In the genomic region with DNA sequence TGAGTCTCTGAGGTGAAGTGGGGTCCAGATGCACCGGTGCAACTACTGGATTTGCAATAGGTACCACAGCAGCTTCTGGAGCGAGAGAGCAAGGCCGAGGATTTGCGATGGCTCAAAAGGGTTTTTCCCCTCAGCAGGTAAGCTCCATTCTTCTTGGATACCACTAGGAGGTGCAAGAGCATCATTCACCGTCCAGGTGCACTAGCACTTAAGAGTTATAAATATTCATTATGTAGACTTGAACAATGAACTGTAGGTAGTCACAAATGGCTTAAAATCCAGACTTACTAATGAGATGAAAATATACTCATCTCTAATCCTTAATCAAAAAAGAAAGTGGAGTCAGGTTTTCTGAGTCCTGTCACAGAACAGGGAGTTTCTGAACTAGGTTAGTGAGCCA, we compare ENCODE assay signal across 11 mouse cellular contexts. TPM values are rescaled to one million over a fixed set of nuclear protein-coding genes. Genes with fewer than 3 reads are reported as not detected.
A peak's percentile ranks its signal among the peaks of the same experiment; 100 is the strongest.
DNase-seq lines count a peak whose midpoint lies in the region; ATAC-seq and TF ChIP-seq lines count a peak whose summit lies in the region.
"Had no signal": no experiment of that assay in that cellular context is flagged by ENCODE, and none has a peak within 500 bp of the region (broad histone marks: within the 10 kb centered on the region; RNA-seq: fewer than 3 reads in every experiment).

No protein-coding gene starts in this region.

- no peaks in the 10 kb centered on the region for H3K27me3 ChIP-seq in forebrain, embryonic 16.5 days (replicated peaks; ENCODE audit: control insufficient read depth, insufficient read depth, low read length)
- H3K27me3 ChIP-seq in forebrain, embryonic 10.5 days (ENCODE audit: poor library complexity, severe bottlenecking): no peaks in the 10 kb centered on the region
- H3K27me3 ChIP-seq: lung, embryonic 15.5 days had no signal

- no peak overlapping the region for H3K9ac ChIP-seq in forebrain, embryonic 16.5 days (replicated peaks; ENCODE audit: low read depth, low read length)
- H3K9ac ChIP-seq: lung, embryonic 15.5 days had no signal

- H3K4me2 ChIP-seq in forebrain, embryonic 16.5 days (ENCODE audit: low read length): no peak overlapping the region
- H3K4me2 ChIP-seq: lung, embryonic 15.5 days had no signal

- no peak overlapping the region for H3K4me3 ChIP-seq in forebrain, embryonic 16.5 days (replicated peaks; ENCODE audit: low read length)
- H3K4me3 ChIP-seq in forebrain, embryonic 10.5 days: no peak overlapping the region
- no peak overlapping the region for H3K4me3 ChIP-seq in layer of hippocampus, adult 2 months
- H3K4me3 ChIP-seq: lung, embryonic 15.5 days had no signal

- peak; percentile 68 for TF ChIP-seq CTCF in layer of hippocampus, adult 2 months (conservative IDR thresholded peaks at IDR 0.05)

- no peak for DNase-seq in forebrain, embryonic 10.5 days (ENCODE audit: extremely low spot score, low spot score)
- DNase-seq in layer of hippocampus, adult 2 months (ENCODE audit: low spot score in 2 of 2): no peak
- no peak for DNase-seq in layer of hippocampus, adult 18-20 months (ENCODE audit: low spot score in 2 of 2)
- DNase-seq in ES-CJ7 (ENCODE audit: low read depth, low spot score): peak; percentile 61
- peak; percentile 35 for DNase-seq in forelimb bud, embryonic 11.5 days (ENCODE audit: low read depth, low spot score)
- no peak for DNase-seq in frontal cortex, postnatal 10 days (ENCODE audit: low spot score in 2 of 2)
- no peak for DNase-seq in right cerebral cortex, postnatal 4 days
- DNase-seq: layer of hippocampus, adult 9-11 months had no signal

- ATAC-seq in forebrain, embryonic 16.5 days: peak; percentile 50

- no peaks in the 10 kb centered on the region for H3K36me3 ChIP-seq in forebrain, embryonic 16.5 days (ENCODE audit: control insufficient read depth, insufficient read depth)
- H3K36me3 ChIP-seq in forebrain, embryonic 10.5 days (replicated peaks): no peaks in the 10 kb centered on the region
- H3K36me3 ChIP-seq: lung, embryonic 15.5 days had no signal

- no peaks in the 10 kb centered on the region for H3K9me3 ChIP-seq in forebrain, embryonic 16.5 days (ENCODE audit: control insufficient read depth, low read length)
- H3K9me3 ChIP-seq in forebrain, embryonic 10.5 days: no peaks in the 10 kb centered on the region
- H3K9me3 ChIP-seq: lung, embryonic 15.5 days had no signal

- no peaks in the 10 kb centered on the region for H3K4me1 ChIP-seq in forebrain, embryonic 16.5 days (replicated peaks; ENCODE audit: control insufficient read depth, insufficient read depth, low read length)
- no peaks in the 10 kb centered on the region; the same call in 1 of the 2 replicates for H3K4me1 ChIP-seq in forebrain, embryonic 10.5 days
- H3K4me1 ChIP-seq: lung, embryonic 15.5 days had no signal

- no peak overlapping the region for H3K27ac ChIP-seq in forebrain, embryonic 16.5 days (ENCODE audit: low read length)
- H3K27ac ChIP-seq in forebrain, embryonic 10.5 days: no peak overlapping the region
- H3K27ac ChIP-seq in layer of hippocampus, adult 2 months: no peak overlapping the region
- H3K27ac ChIP-seq: lung, embryonic 15.5 days had no signal

- 28% methylated on average over 5 of the region's 5 CpGs for WGBS in forebrain, embryonic 16.5 days
- WGBS in forebrain, embryonic 10.5 days: 26% methylated on average over 5 of the region's 5 CpGs

RNA-seq across cellular contexts. Expression of a gene that starts 8.2 kb away (rescaled TPM):
- polyA plus RNA-seq in forebrain, embryonic 16.5 days (2015; fragmentation: Nextera tagmentation; extraction: Ambion mirVana): 0.06 TPM in 1 of 2 replicates, not detected in the other
- polyA plus RNA-seq in forebrain, embryonic 10.5 days (2016; fragmentation: Nextera tagmentation; extraction: Ambion mirVana): 0.17 and 0.23 TPM in 2 replicates
- total RNA-seq in layer of hippocampus, adult 2 months (2021): not detected
- not detected for total RNA-seq in layer of hippocampus, adult 18-20 months (2021)
- polyA plus RNA-seq: heart, embryonic 16.5 days; lung, embryonic 15.5 days had no signal

RNA-seq across cellular contexts. Expression of a gene that starts 27.2 kb away (rescaled TPM):
- polyA plus RNA-seq in forebrain, embryonic 16.5 days (2015; fragmentation: Nextera tagmentation; extraction: Ambion mirVana): 8.2 and 8.5 TPM in 2 replicates
- 10.4 and 10.6 TPM in 2 replicates for polyA plus RNA-seq in forebrain, embryonic 10.5 days (2016; fragmentation: Nextera tagmentation; extraction: Ambion mirVana)
- total RNA-seq in layer of hippocampus, adult 2 months (2021): 10 to 100 TPM; 11.1 to 12.0 TPM
- 10 to 100 TPM; 13.2 TPM for total RNA-seq in layer of hippocampus, adult 18-20 months (2021)

RNA-seq across cellular contexts. Expression of a gene that starts 29.0 kb away (rescaled TPM):
- 2.0 and 2.8 TPM in 2 replicates for polyA plus RNA-seq in forebrain, embryonic 16.5 days (2015; fragmentation: Nextera tagmentation; extraction: Ambion mirVana)
- polyA plus RNA-seq in forebrain, embryonic 10.5 days (2016; fragmentation: Nextera tagmentation; extraction: Ambion mirVana): 0.26 TPM in 1 of 2 replicates, not detected in the other
- 1 to 10 TPM; 5.2 to 5.5 TPM for total RNA-seq in layer of hippocampus, adult 2 months (2021)
- 1 to 10 TPM; 5.5 to 5.9 TPM for total RNA-seq in layer of hippocampus, adult 18-20 months (2021)

RNA-seq across cellular contexts. Expression of a gene that starts 55.8 kb away (rescaled TPM):
- polyA plus RNA-seq in forebrain, embryonic 16.5 days (2015; fragmentation: Nextera tagmentation; extraction: Ambion mirVana): 0.84 and 1.1 TPM in 2 replicates
- 0.79 and 0.89 TPM in 2 replicates for polyA plus RNA-seq in forebrain, embryonic 10.5 days (2016; fragmentation: Nextera tagmentation; extraction: Ambion mirVana)
- total RNA-seq in layer of hippocampus, adult 2 months (2021): 1 to 10 TPM in 1 of 2 experiments, under 1 TPM in 1; 0.39 to 1.3 TPM
- under 1 TPM; 0.30 to 0.43 TPM for total RNA-seq in layer of hippocampus, adult 18-20 months (2021)

RNA-seq across cellular contexts. Expression of a gene that starts 56.6 kb away (rescaled TPM):
- 0.18 and 1.8 TPM in 2 replicates for polyA plus RNA-seq in forebrain, embryonic 16.5 days (2015; fragmentation: Nextera tagmentation; extraction: Ambion mirVana)
- polyA plus RNA-seq in forebrain, embryonic 10.5 days (2016; fragmentation: Nextera tagmentation; extraction: Ambion mirVana): 0.17 TPM in 1 of 2 replicates, not detected in the other
- not detected for total RNA-seq in layer of hippocampus, adult 2 months (2021)
- total RNA-seq in layer of hippocampus, adult 18-20 months (2021): not detected

Comparison
In these comparisons a context has a peak if more than half of its experiments do, and no peak if none do; other contexts are left out.
1. DNase-seq: peak in ES-CJ7 (single experiment) and forelimb bud, embryonic 11.5 days (single experiment); none in forebrain, embryonic 10.5 days (single experiment), layer of hippocampus, adult 2 months (0 of 2), layer of hippocampus, adult 18-20 months (0 of 2), frontal cortex, postnatal 10 days (0 of 2) and right cerebral cortex, postnatal 4 days (single experiment).